Mouse (Mus musculus): ENCODE data around the gene Epsti1.

- TF ChIP-seq POLR2A (IDR thresholded peaks at IDR 0.05; ENCODE audit: low read depth, low read length) (no peak), CTCF (IDR thresholded peaks at IDR 0.05; ENCODE audit: extremely low read depth, insufficient read length, insufficient replicate concordance, low read depth, low read length) (no peak)
These were observed 57.7 kb downstream of the Epsti1 start for GRCm38 (mm10) chr14:77961741-77962140.

Data from small intestine, adult 2 months (tissue).